Mouse (Mus musculus): Measurements from ENCODE around the gene Slc45a1. TPM values are rescaled to one million over a fixed set of nuclear protein-coding genes. Genes with fewer than 3 reads are reported as not detected.

Gene Slc45a1
- polyA plus RNA-seq, 1 experiment from 2014 or later: 43.4 TPM

GRCm38 (mm10) chr4:150598686-150599085 is 53.3 kb downstream of the Slc45a1 start:
- Histone ChIP-seq H3K27ac (replicated peaks) (0 out of 2 replicates have a peak overlapping the region, but pooled peaks have one; percentile 50), H3K27me3 (no peaks in the 10 kb centered on the region), H3K36me3 (no peaks in the 10 kb centered on the region), H3K4me3 (no peak overlapping the region), H3K4me2 (no peak overlapping the region), H3K9ac (no peak overlapping the region), H3K4me1 (replicated peaks) (peaks cover 40% of the 10 kb centered on the region), H3K9me3 (no peaks in the 10 kb centered on the region)
- ATAC-seq (ENCODE audit: low FRiP score, low read depth): peak; percentile 67; the same call in 1 of the 2 replicates
- 74% methylated on average over 1 of the region's 1 CpGs for WGBS

- Histone ChIP-seq H3K27ac (replicated peaks) (no peak overlapping the region), H3K27me3 (no peaks in the 10 kb centered on the region), H3K4me1 (replicated peaks) (peaks cover 37% of the 10 kb centered on the region), H3K4me2 (no peak overlapping the region), H3K36me3 (no peaks in the 10 kb centered on the region), H3K9me3 (no peaks in the 10 kb centered on the region), H3K4me3 (no peak overlapping the region), H3K9ac (no peak overlapping the region)
- no peak for ATAC-seq (ENCODE audit: low FRiP score, low read depth)
- WGBS: 88% methylated on average over 5 of the region's 5 CpGs
Measured at GRCm38 (mm10) chr4:150595991-150596390, 56.0 kb downstream of the Slc45a1 start.

- no peak overlapping the region for H3K27ac ChIP-seq (replicated peaks)
- H3K4me1 ChIP-seq (replicated peaks): peaks cover 41% of the 10 kb centered on the region
- H3K4me2 ChIP-seq: no peak overlapping the region
- no peak overlapping the region for H3K9ac ChIP-seq
- no peaks in the 10 kb centered on the region for H3K9me3 ChIP-seq
- no peak for ATAC-seq (ENCODE audit: low FRiP score, low read depth)
- 83% methylated on average over 3 of the region's 3 CpGs for WGBS
- no peak overlapping the region for H3K4me3 ChIP-seq
- H3K36me3 ChIP-seq: no peaks in the 10 kb centered on the region
- no peaks in the 10 kb centered on the region for H3K27me3 ChIP-seq
Measured at GRCm38 (mm10) chr4:150595071-150595470, 56.9 kb downstream of the Slc45a1 start.

GRCm38 (mm10) chr4:150594298-150594829 is 57.6 kb downstream of the Slc45a1 start:
- H3K27ac ChIP-seq (replicated peaks): no peak overlapping the region
- WGBS: 97% methylated on average over 4 of the region's 4 CpGs

DNA sequence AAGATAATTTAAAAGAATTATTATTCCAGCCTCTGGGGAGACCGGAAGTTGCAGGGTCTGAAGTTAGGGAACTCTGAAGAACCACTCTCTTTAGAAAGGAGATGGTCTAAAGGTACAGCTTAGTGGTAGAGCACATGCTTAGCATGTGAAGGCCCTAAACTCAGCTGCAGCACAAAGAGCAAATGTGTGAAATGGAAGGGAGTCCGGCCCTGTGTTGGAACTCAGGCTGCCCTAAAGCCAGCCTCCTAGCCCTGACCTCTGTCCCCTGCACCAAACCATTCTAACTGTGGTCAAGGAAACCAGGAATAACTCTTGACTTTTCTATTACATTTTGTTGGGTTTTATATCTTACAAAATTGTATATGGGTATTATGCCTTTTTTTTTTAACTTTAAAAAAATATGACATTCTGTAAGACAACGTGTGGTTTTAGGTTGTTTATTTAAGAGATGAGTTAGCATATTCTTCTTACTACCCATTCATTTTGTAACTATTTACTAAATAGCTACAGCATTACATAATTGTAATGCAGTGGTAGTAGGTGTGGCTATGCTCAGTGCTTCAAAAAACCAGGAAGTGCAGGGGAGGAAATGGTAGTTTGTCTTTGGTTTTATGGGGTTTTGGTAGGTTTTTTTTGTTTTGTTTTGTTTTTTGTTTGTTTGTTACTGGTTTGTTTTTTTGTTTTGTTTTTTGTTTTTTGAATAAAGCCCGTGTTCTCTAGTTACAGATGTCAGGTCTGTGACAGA is 58.3 kb downstream of the Slc45a1 start:
- WGBS: 79% methylated on average over 4 of the region's 4 CpGs
- Histone ChIP-seq H3K36me3 (no peaks in the 10 kb centered on the region), H3K9me3 (no peaks in the 10 kb centered on the region), H3K27me3 (no peaks in the 10 kb centered on the region), H3K4me1 (replicated peaks) (peaks cover 34% of the 10 kb centered on the region), H3K4me2 (no peak overlapping the region), H3K4me3 (no peak overlapping the region), H3K27ac (replicated peaks) (no peak overlapping the region), H3K9ac (no peak overlapping the region)
- no peak for ATAC-seq (ENCODE audit: low FRiP score, low read depth)

More at GRCm38 (mm10) chr4:150594298-150594829, 57.6 kb downstream of the Slc45a1 start:
- H3K27me3 ChIP-seq: no peaks in the 10 kb centered on the region
- H3K9me3 ChIP-seq: no peaks in the 10 kb centered on the region
- peaks cover 39% of the 10 kb centered on the region for H3K4me1 ChIP-seq (replicated peaks)
- H3K9ac ChIP-seq: no peak overlapping the region
- no peak overlapping the region for H3K4me2 ChIP-seq
- ATAC-seq (ENCODE audit: low FRiP score, low read depth): no peak
- no peak overlapping the region for H3K4me3 ChIP-seq
- no peaks in the 10 kb centered on the region for H3K36me3 ChIP-seq

- H3K9ac ChIP-seq: no peak overlapping the region
- ATAC-seq (ENCODE audit: low FRiP score, low read depth): 0 out of 2 replicates have a peak, but pooled peaks have one; percentile 36
- 82% methylated on average over 6 of the region's 6 CpGs for WGBS
Measured at GRCm38 (mm10) chr4:150592087-150592486, 59.9 kb downstream of the Slc45a1 start.

GRCm38 (mm10) chr4:150591602-150592001 is 60.4 kb downstream of the Slc45a1 start:
- H3K27ac ChIP-seq (replicated peaks): no peak overlapping the region
- peaks cover 42% of the 10 kb centered on the region for H3K4me1 ChIP-seq (replicated peaks)
- H3K36me3 ChIP-seq: no peaks in the 10 kb centered on the region
- H3K9me3 ChIP-seq: no peaks in the 10 kb centered on the region
- H3K27me3 ChIP-seq: no peaks in the 10 kb centered on the region
- 71% methylated on average over 4 of the region's 4 CpGs for WGBS
- H3K4me2 ChIP-seq: no peak overlapping the region
- no peak overlapping the region for H3K4me3 ChIP-seq
- no peak for ATAC-seq (ENCODE audit: low FRiP score, low read depth)
- H3K9ac ChIP-seq: no peak overlapping the region

More at GRCm38 (mm10) chr4:150592087-150592486, 59.9 kb downstream of the Slc45a1 start:
- peak overlapping the region; percentile 35; the same call in 1 of the 2 replicates for H3K27ac ChIP-seq (replicated peaks)
- H3K9me3 ChIP-seq: no peaks in the 10 kb centered on the region
- H3K4me1 ChIP-seq (replicated peaks): peaks cover 38% of the 10 kb centered on the region
- no peak overlapping the region for H3K4me3 ChIP-seq
- H3K36me3 ChIP-seq: no peaks in the 10 kb centered on the region
- H3K27me3 ChIP-seq: no peaks in the 10 kb centered on the region
- H3K4me2 ChIP-seq: no peak overlapping the region

- Histone ChIP-seq H3K27ac (replicated peaks) (no peak overlapping the region), H3K9me3 (no peaks in the 10 kb centered on the region), H3K4me3 (no peak overlapping the region), H3K4me2 (no peak overlapping the region), H3K36me3 (no peaks in the 10 kb centered on the region), H3K9ac (no peak overlapping the region), H3K4me1 (replicated peaks) (peaks cover 43% of the 10 kb centered on the region), H3K27me3 (no peaks in the 10 kb centered on the region)
- 43% methylated on average over 3 of the region's 3 CpGs for WGBS
- ATAC-seq (ENCODE audit: low FRiP score, low read depth): no peak
Measured at GRCm38 (mm10) chr4:150590621-150591282, 61.2 kb downstream of the Slc45a1 start.

- no peak for ATAC-seq (ENCODE audit: low FRiP score, low read depth)
- H3K9me3 ChIP-seq: no peaks in the 10 kb centered on the region
- no peak overlapping the region for H3K4me2 ChIP-seq
- 72% methylated on average over 2 of the region's 2 CpGs for WGBS
- H3K36me3 ChIP-seq: no peaks in the 10 kb centered on the region
- no peak overlapping the region for H3K9ac ChIP-seq
- no peaks in the 10 kb centered on the region for H3K27me3 ChIP-seq
- H3K27ac ChIP-seq (replicated peaks): no peak overlapping the region
- peaks cover 62% of the 10 kb centered on the region for H3K4me1 ChIP-seq (replicated peaks)
- H3K4me3 ChIP-seq: no peak overlapping the region
Measured at GRCm38 (mm10) chr4:150588300-150588621, 63.7 kb downstream of the Slc45a1 start.

DNA sequence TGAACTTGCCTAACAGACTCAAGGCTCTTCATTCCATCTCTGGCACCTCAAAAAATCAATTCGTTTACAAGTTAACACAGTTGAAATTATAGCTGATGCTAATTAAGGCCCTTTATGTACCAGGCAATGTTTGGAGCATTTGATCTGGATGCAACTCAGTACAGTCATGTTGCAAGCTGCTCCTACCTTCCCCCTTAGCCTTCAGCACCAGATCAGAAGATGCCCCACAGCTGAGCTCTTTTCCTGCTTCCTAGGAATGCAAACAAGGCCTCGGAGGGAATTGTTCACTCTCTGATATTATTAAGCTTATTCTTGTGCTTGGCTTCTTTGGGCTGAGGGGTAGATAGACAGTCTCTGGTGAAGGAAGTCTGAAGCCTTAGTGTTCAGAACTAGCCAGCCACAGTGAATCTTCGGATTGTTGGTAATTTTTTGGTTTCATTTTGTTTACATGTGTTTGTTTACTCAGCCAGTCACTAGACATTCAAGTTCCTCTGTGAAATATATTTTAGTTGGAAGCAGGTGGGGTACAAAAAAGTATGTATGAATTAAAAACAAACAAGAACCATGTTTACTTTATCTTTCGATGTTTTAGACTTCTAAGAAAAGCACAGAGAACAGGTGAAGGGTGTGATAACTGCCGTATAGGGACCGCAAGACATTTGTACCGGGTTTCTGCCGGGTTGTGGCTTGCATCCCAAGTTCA is 64.2 kb downstream of the Slc45a1 start:
- H3K9me3 ChIP-seq: no peaks in the 10 kb centered on the region
- H3K27ac ChIP-seq (replicated peaks): 0 out of 2 replicates have a peak overlapping the region, but pooled peaks have one; percentile 46
- peaks cover 65% of the 10 kb centered on the region for H3K4me1 ChIP-seq (replicated peaks)
- H3K4me3 ChIP-seq: no peak overlapping the region
- ATAC-seq (ENCODE audit: low FRiP score, low read depth): no peak
- H3K4me2 ChIP-seq: no peak overlapping the region
- no peak overlapping the region for H3K9ac ChIP-seq
- H3K27me3 ChIP-seq: no peaks in the 10 kb centered on the region
- 82% methylated on average over 8 of the region's 8 CpGs for WGBS
- H3K36me3 ChIP-seq: no peaks in the 10 kb centered on the region

- Histone ChIP-seq H3K27me3 (no peaks in the 10 kb centered on the region), H3K4me3 (no peak overlapping the region), H3K36me3 (no peaks in the 10 kb centered on the region), H3K4me1 (replicated peaks) (peaks cover 70% of the 10 kb centered on the region), H3K4me2 (no peak overlapping the region), H3K9ac (no peak overlapping the region), H3K27ac (replicated peaks) (no peak overlapping the region), H3K9me3 (no peaks in the 10 kb centered on the region)
- ATAC-seq (ENCODE audit: low FRiP score, low read depth): no peak
- 95% methylated on average over 5 of the region's 5 CpGs for WGBS
Measured at GRCm38 (mm10) chr4:150586275-150586674, 65.7 kb downstream of the Slc45a1 start.

DNA sequence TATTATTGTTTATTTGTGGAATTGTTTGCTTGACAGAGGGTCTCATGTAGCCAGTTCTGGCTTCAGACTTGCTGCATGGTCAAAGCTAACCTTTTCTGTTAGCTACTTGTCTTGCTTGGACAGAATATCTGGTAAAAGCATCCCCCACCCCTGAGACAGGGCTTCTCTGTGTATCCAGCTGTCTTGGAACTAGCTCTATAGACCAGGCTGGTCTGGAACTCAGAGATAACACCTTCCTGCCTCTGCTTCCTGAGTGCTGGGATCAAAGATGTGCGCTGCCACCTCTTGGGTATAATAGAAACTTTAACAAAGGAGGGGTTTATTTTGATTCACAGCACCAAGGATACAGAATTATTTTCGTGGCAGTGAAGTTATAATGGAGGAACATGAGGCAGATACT is 66.2 kb downstream of the Slc45a1 start:
- Histone ChIP-seq H3K36me3 (no peaks in the 10 kb centered on the region), H3K27me3 (no peaks in the 10 kb centered on the region), H3K27ac (replicated peaks) (no peak overlapping the region), H3K9ac (no peak overlapping the region), H3K9me3 (no peaks in the 10 kb centered on the region), H3K4me1 (replicated peaks) (peaks cover 69% of the 10 kb centered on the region), H3K4me2 (no peak overlapping the region), H3K4me3 (no peak overlapping the region)
- ATAC-seq (ENCODE audit: low FRiP score, low read depth): no peak
- 88% methylated on average over 2 of the region's 2 CpGs for WGBS
